Mouse (Mus musculus) lung, embryonic 16.5 days (tissue): ENCODE data around the gene Map3k9. TPM values are rescaled to one million over a fixed set of nuclear protein-coding genes. Genes with fewer than 3 reads are reported as not detected.

ENCODE experiments used
- ATAC-seq: fragments of 200-750 bp; cut with Nextera tagmentation; 2 replicates; pipeline ENCODE4 v1.8.0; 2017; ENCODE audit warnings: low read depth, mild to moderate bottlenecking, moderate library complexity
- H3K27ac ChIP-seq: fragments of 300-500 bp; sonication (generic); 2 replicates; pipeline ENCODE4 v1.5.1; 2014; ENCODE audit warnings: mild to moderate bottlenecking, control low read depth, low read length
- H3K27me3 ChIP-seq: fragments of 300-500 bp; sonication (generic); 2 replicates; pipeline ENCODE4 v1.6.1; 2014; ENCODE audit warnings: low read depth, low read length, mixed read lengths; ENCODE audit not compliant: control insufficient read depth, insufficient read depth
- H3K36me3 ChIP-seq: fragments of 300-500 bp; sonication (generic); 2 replicates; pipeline ENCODE4 v1.6.1; 2014; ENCODE audit warnings: low read length; ENCODE audit not compliant: control insufficient read depth, insufficient read depth
- H3K4me1 ChIP-seq: fragments of 300-500 bp; sonication (generic); replicated peaks from 2 replicates; pipeline ENCODE4 v1.6.1; 2014; ENCODE audit warnings: low read length, mixed read lengths; ENCODE audit not compliant: control insufficient read depth, insufficient read depth
- H3K4me2 ChIP-seq: fragments of 300-500 bp; sonication (generic); 2 replicates; pipeline ENCODE4 v1.6.1; 2014; ENCODE audit warnings: low read depth, low read length, control low read depth
- H3K4me3 ChIP-seq: fragments of 300-500 bp; sonication (generic); 2 replicates; pipeline ENCODE4 v1.5.1; 2014; ENCODE audit warnings: mild to moderate bottlenecking, low read length, control low read depth
- H3K9ac ChIP-seq: fragments of 300-500 bp; sonication (generic); 2 replicates; pipeline ENCODE4 v1.6.1; 2014; ENCODE audit warnings: low read length, control low read depth
- H3K9me3 ChIP-seq: fragments of 300-500 bp; sonication (generic); 2 replicates; pipeline ENCODE4 v1.6.1; 2016; ENCODE audit warnings: low read length; ENCODE audit not compliant: control insufficient read depth
- WGBS: fragments of 180-500 bp; shearing (Covaris S2); extraction: QIAGEN DNeasy Blood & Tissue Kit; methylation state at CpG from one replicate; pipeline ENCODE4 v1.1.7; 2014; 5-methylcytosine and 5-hydroxymethylcytosine counted together
- polyA plus RNA-seq: library from polyadenylated mRNA; unstranded; fragments of >200 nt; fragmentation: Nextera tagmentation; extraction: Ambion mirVana; gene quantifications from 2 replicates; pipeline ENCODE4 v1.2.1, GENCODE M21; 2015

The Map3k9 gene
- polyA plus RNA-seq, 1 experiment from 2014 or later, result 1.7 TPM

- H3K27ac ChIP-seq, result peak overlapping the region; percentile 86
- H3K9ac ChIP-seq, result no peak overlapping the region
- H3K27me3 ChIP-seq, result no peaks in the 10 kb centered on the region
- H3K4me2 ChIP-seq, result no peak overlapping the region
- H3K4me3 ChIP-seq, result no peak overlapping the region
- H3K9me3 ChIP-seq, result no peaks in the 10 kb centered on the region
- 18% methylated on average over 4 of the region's 4 CpGs for whole genome bisulfite sequencing
- peak; percentile 94 for ATAC-seq
- H3K36me3 ChIP-seq, result no peaks in the 10 kb centered on the region
- H3K4me1 ChIP-seq, result peaks cover 6% of the 10 kb centered on the region; the same call in 1 of the 2 replicates
Measured at GRCm38 (mm10) chr12:81698011-81698410, 83.0 kb downstream of the Map3k9 start.

- Histone ChIP-seq H3K9me3 (no peaks in the 10 kb centered on the region), H3K9ac (no peak overlapping the region), H3K4me1 (peaks cover 7% of the 10 kb centered on the region), H3K27ac (no peak overlapping the region; the same call in 1 of the 2 replicates), H3K4me2 (no peak overlapping the region), H3K36me3 (no peaks in the 10 kb centered on the region), H3K27me3 (no peaks in the 10 kb centered on the region), H3K4me3 (no peak overlapping the region)
- peak; percentile 65 for ATAC-seq
- 14% methylated on average over 8 of the region's 8 CpGs for WGBS
Measured at GRCm38 (mm10) chr12:81691177-81691730, 89.7 kb downstream of the Map3k9 start.

GRCm38 (mm10) chr12:81690751-81691150, 90.2 kb downstream of the Map3k9 start:
- Histone ChIP-seq H3K36me3 (no peaks in the 10 kb centered on the region), H3K4me3 (no peak overlapping the region), H3K27me3 (no peaks in the 10 kb centered on the region), H3K4me2 (no peak overlapping the region), H3K4me1 (peaks cover 7% of the 10 kb centered on the region), H3K27ac (peak overlapping the region; percentile 59), H3K9me3 (no peaks in the 10 kb centered on the region), H3K9ac (no peak overlapping the region)
- WGBS, result 40% methylated on average over 7 of the region's 7 CpGs
- ATAC-seq, result peak; percentile 47

GRCm38 (mm10) chr12:81690111-81690510, 90.9 kb downstream of the Map3k9 start:
- Histone ChIP-seq H3K9ac (no peak overlapping the region), H3K4me2 (no peak overlapping the region), H3K36me3 (no peaks in the 10 kb centered on the region), H3K27me3 (no peaks in the 10 kb centered on the region), H3K4me3 (no peak overlapping the region), H3K27ac (no peak overlapping the region), H3K9me3 (no peaks in the 10 kb centered on the region), H3K4me1 (peaks cover 7% of the 10 kb centered on the region)
- ATAC-seq, result no peak
- WGBS, result 89% methylated on average over 15 of the region's 15 CpGs

GRCm38 (mm10) chr12:81689505-81690056, 91.4 kb downstream of the Map3k9 start:
- 50% methylated on average over 4 of the region's 4 CpGs for WGBS
- Histone ChIP-seq H3K9me3 (no peaks in the 10 kb centered on the region), H3K4me2 (no peak overlapping the region), H3K4me1 (peaks cover 7% of the 10 kb centered on the region), H3K36me3 (no peaks in the 10 kb centered on the region), H3K9ac (no peak overlapping the region), H3K4me3 (no peak overlapping the region), H3K27ac (no peak overlapping the region), H3K27me3 (no peaks in the 10 kb centered on the region)
- no peak for ATAC-seq

GRCm38 (mm10) chr12:81688537-81688936, 92.4 kb downstream of the Map3k9 start:
- no peak for ATAC-seq
- no peak overlapping the region for H3K4me3 ChIP-seq
- no peak overlapping the region for H3K9ac ChIP-seq
- H3K27ac ChIP-seq, result no peak overlapping the region
- H3K36me3 ChIP-seq, result no peaks in the 10 kb centered on the region
- no peaks in the 10 kb centered on the region for H3K9me3 ChIP-seq
- no peaks in the 10 kb centered on the region for H3K27me3 ChIP-seq
- peaks cover 7% of the 10 kb centered on the region for H3K4me1 ChIP-seq
- H3K4me2 ChIP-seq, result no peak overlapping the region
- WGBS, result 84% methylated on average over 4 of the region's 4 CpGs

- no peak overlapping the region for H3K4me2 ChIP-seq
- no peak overlapping the region for H3K4me3 ChIP-seq
- H3K36me3 ChIP-seq, result no peaks in the 10 kb centered on the region
- H3K27me3 ChIP-seq, result no peaks in the 10 kb centered on the region
- H3K9me3 ChIP-seq, result no peaks in the 10 kb centered on the region
- no peak overlapping the region for H3K27ac ChIP-seq
- peaks cover 7% of the 10 kb centered on the region for H3K4me1 ChIP-seq
- ATAC-seq, result no peak
- H3K9ac ChIP-seq, result no peak overlapping the region
- 71% methylated on average over 5 of the region's 5 CpGs for WGBS
Measured at GRCm38 (mm10) chr12:81687873-81688272, 93.1 kb downstream of the Map3k9 start.

GRCm38 (mm10) chr12:81686406-81687117, 94.4 kb downstream of the Map3k9 start:
- no peaks in the 10 kb centered on the region for H3K27me3 ChIP-seq
- no peak overlapping the region for H3K4me3 ChIP-seq
- no peak for ATAC-seq
- H3K4me1 ChIP-seq, result peaks cover 7% of the 10 kb centered on the region
- H3K4me2 ChIP-seq, result no peak overlapping the region
- H3K36me3 ChIP-seq, result no peaks in the 10 kb centered on the region
- no peak overlapping the region for H3K9ac ChIP-seq
- H3K9me3 ChIP-seq, result no peaks in the 10 kb centered on the region
- WGBS, result 50% methylated on average over 12 of the region's 12 CpGs
- H3K27ac ChIP-seq, result no peak overlapping the region

GRCm38 (mm10) chr12:81685981-81686380, 95.0 kb downstream of the Map3k9 start:
- Histone ChIP-seq H3K4me2 (no peak overlapping the region), H3K27ac (no peak overlapping the region), H3K4me1 (peaks cover 7% of the 10 kb centered on the region), H3K9ac (no peak overlapping the region), H3K36me3 (no peaks in the 10 kb centered on the region), H3K27me3 (no peaks in the 10 kb centered on the region), H3K9me3 (no peaks in the 10 kb centered on the region), H3K4me3 (no peak overlapping the region)
- ATAC-seq, result no peak
- WGBS, result 55% methylated on average over 3 of the region's 3 CpGs
